Mouse (Mus musculus) heart, embryonic 11.5 days (tissue): Measurements from ENCODE around the gene Acap1. TPM values are rescaled to one million over a fixed set of nuclear protein-coding genes. Genes with fewer than 3 reads are reported as not detected.

ENCODE experiments used
- ATAC-seq: fragments of 200-750 bp; cut with Nextera tagmentation; replicated peaks from 2 replicates; pipeline ENCODE4 v1.8.0; 2017; ENCODE audit warnings: moderate library complexity; ENCODE audit not compliant: insufficient number of reproducible peaks, low FRiP score, low TSS enrichment
- H3K27ac ChIP-seq: fragments of 300-500 bp; sonication (generic); 2 replicates; pipeline ENCODE4 v1.5.1; 2014; ENCODE audit warnings: mild to moderate bottlenecking, low read depth, low read length
- H3K27me3 ChIP-seq: fragments of 300-500 bp; sonication (generic); 2 replicates; pipeline ENCODE4 v1.6.1; 2014; ENCODE audit warnings: mild to moderate bottlenecking, low read length, mixed read lengths; ENCODE audit not compliant: control insufficient read depth, insufficient read depth
- H3K36me3 ChIP-seq: fragments of 300-500 bp; sonication (generic); 2 replicates; pipeline ENCODE4 v1.6.1; 2014; ENCODE audit warnings: mild to moderate bottlenecking, low read length, moderate library complexity, mixed read lengths; ENCODE audit not compliant: control insufficient read depth, insufficient read depth
- H3K4me1 ChIP-seq: fragments of 300-500 bp; sonication (generic); 2 replicates; pipeline ENCODE4 v1.6.1; 2014; ENCODE audit warnings: low read length; ENCODE audit not compliant: control insufficient read depth, insufficient read depth
- H3K4me2 ChIP-seq: fragments of 300-500 bp; sonication (generic); 2 replicates; pipeline ENCODE4 v1.6.1; 2014; ENCODE audit warnings: mild to moderate bottlenecking, moderate library complexity
- H3K4me3 ChIP-seq: fragments of 300-500 bp; sonication (generic); 2 replicates; pipeline ENCODE4 v1.5.1; 2014; ENCODE audit warnings: low read depth, low read length
- H3K9ac ChIP-seq: fragments of 300-500 bp; sonication (generic); 2 replicates; pipeline ENCODE4 v1.6.1; 2014; ENCODE audit warnings: mild to moderate bottlenecking, low read depth, low read length, moderate library complexity
- H3K9me3 ChIP-seq: fragments of 300-500 bp; sonication (generic); replicated peaks from 2 replicates; pipeline ENCODE4 v1.6.1; 2016; ENCODE audit warnings: low read length; ENCODE audit not compliant: control insufficient read depth
- WGBS: fragments of 180-500 bp; shearing (Covaris S2); extraction: QIAGEN DNeasy Blood & Tissue Kit; methylation state at CpG from one replicate; pipeline ENCODE4 v1.1.7; 2014; ENCODE audit not compliant: insufficient replicate concordance; 5-methylcytosine and 5-hydroxymethylcytosine counted together
- polyA plus RNA-seq: library from polyadenylated mRNA; unstranded; fragments of >200 nt; fragmentation: Nextera tagmentation; extraction: Ambion mirVana; gene quantifications from 2 replicates; pipeline ENCODE4 v1.2.1, GENCODE M21; 2014

Gene Acap1
- polyA plus RNA-seq, 1 experiment from 2014 or later, result 7.2 TPM

DNA sequence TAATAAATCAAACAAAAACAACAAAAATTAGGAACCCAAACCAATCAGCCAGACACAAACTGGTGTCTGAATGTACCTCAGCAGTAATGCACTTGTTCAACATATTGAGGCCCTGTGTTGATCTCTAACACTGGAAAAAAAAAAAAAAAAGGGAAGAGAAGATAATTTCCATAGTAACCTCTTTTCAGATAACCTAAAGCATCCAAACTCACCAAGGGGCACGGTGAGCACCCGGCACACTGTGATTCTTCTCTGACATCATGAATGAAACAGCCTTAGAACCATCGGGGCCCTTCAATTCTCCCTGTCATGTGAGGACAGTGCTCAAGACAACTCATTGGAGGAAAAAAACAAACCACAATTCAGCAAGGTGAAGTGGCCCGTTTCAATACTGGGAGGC is 34.4 kb upstream of the Acap1 start:
- no peaks in the 10 kb centered on the region for H3K36me3 ChIP-seq
- ATAC-seq, result no peak
- H3K27me3 ChIP-seq, result peaks cover under 1% of the 10 kb centered on the region; the same call in 1 of the 2 replicates
- WGBS, result 30% methylated on average over 4 of the region's 4 CpGs
- no peak overlapping the region for H3K4me2 ChIP-seq
- H3K27ac ChIP-seq, result no peak overlapping the region
- no peak overlapping the region for H3K4me3 ChIP-seq
- H3K4me1 ChIP-seq, result no peaks in the 10 kb centered on the region
- no peak overlapping the region for H3K9ac ChIP-seq
- H3K9me3 ChIP-seq, result no peaks in the 10 kb centered on the region

DNA sequence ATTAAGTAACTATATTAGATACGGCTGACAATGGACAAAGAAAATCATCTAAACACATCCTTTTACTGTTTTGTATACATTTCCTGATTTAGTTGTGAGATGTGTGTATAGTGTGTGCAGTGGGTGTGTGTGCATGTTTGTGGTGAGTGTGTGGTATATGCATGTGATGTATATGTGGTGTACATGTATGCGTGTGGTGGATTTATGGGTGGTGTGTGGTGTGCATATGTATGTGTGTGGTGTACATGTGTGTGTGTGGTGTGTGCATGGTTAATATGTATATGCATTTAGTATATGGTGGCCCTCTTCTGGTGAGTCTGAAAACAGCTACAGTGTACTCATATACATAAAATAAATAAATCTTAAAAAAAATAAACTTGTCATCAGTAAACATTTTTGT is 32.2 kb upstream of the Acap1 start:
- no peaks in the 10 kb centered on the region for H3K9me3 ChIP-seq
- no peak for ATAC-seq
- H3K27ac ChIP-seq, result no peak overlapping the region
- H3K9ac ChIP-seq, result no peak overlapping the region
- no peaks in the 10 kb centered on the region for H3K36me3 ChIP-seq
- no peak overlapping the region for H3K4me2 ChIP-seq
- no peak overlapping the region for H3K4me3 ChIP-seq
- peaks cover under 1% of the 10 kb centered on the region; the same call in 1 of the 2 replicates for H3K4me1 ChIP-seq
- WGBS, result 89% methylated on average over 2 of the region's 2 CpGs
- H3K27me3 ChIP-seq, result no peaks in the 10 kb centered on the region

DNA sequence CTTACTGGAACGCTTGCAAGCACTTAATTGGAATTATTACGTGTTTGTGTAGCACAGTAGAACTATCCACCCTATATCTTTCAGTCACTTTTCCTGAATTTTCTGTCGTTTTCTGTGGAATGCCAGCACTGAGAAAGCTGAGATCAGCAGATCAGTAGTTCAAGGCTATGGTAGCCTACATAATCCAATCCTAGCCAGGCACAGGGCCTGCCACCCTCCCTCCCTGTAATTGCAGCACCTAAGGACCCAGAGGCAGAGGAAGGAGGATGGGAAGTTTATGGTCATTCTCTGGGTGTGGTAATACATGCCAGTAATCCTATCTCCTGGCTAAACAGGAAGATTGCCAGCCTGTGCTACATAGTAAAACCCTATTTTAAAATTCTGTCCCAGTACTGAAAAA is 27.5 kb upstream of the Acap1 start:
- no peaks in the 10 kb centered on the region for H3K9me3 ChIP-seq
- whole genome bisulfite sequencing, result 73% methylated on average over 3 of the region's 3 CpGs
- ATAC-seq, result no peak
- peaks cover 6% of the 10 kb centered on the region for H3K36me3 ChIP-seq
- H3K4me3 ChIP-seq, result no peak overlapping the region
- no peaks in the 10 kb centered on the region for H3K27me3 ChIP-seq
- H3K4me1 ChIP-seq, result peaks cover 13% of the 10 kb centered on the region
- H3K4me2 ChIP-seq, result peak overlapping the region; percentile 55
- H3K27ac ChIP-seq, result peak overlapping the region; percentile 98; the same call in 1 of the 2 replicates
- H3K9ac ChIP-seq, result 0 out of 2 replicates have a peak overlapping the region, but pooled peaks have one; percentile 82

DNA sequence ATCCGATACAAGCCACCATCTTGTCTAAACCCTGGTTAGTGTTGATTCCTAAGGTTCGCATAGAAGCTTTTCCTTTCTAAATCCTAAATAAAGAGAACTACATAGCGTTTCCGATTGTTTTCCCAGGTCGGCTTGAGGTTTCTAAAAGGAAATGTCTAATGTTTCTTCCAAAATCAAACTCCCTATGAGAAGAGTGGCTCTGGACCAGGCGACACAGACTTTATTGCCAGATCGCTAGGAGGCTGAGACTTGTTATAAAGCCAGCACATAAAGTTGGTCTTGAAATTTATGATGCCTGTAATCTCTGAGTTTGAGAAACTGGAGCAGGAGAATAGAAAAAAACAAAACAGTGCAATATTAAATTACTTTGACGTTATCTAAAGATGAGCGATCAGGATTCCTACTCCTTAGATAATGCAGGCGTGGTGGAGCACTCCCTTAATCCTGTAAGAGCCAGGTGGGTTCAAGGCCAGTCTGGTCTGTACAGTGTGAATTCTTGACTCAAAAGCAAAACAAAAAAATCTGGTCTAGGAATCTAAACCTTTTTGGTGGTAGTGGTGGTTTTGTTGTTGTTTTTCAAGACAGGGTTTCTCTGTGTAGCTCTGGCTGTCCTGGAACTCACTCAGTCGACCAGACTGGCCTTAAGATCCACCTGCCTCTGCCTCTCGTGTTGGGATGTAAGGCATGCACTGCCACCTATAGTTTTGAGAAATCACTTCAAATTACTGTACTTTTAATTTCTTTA is 26.8 kb upstream of the Acap1 start:
- peaks cover 12% of the 10 kb centered on the region for H3K36me3 ChIP-seq
- WGBS, result 4% methylated on average over 12 of the region's 12 CpGs
- no peak for ATAC-seq

DNA sequence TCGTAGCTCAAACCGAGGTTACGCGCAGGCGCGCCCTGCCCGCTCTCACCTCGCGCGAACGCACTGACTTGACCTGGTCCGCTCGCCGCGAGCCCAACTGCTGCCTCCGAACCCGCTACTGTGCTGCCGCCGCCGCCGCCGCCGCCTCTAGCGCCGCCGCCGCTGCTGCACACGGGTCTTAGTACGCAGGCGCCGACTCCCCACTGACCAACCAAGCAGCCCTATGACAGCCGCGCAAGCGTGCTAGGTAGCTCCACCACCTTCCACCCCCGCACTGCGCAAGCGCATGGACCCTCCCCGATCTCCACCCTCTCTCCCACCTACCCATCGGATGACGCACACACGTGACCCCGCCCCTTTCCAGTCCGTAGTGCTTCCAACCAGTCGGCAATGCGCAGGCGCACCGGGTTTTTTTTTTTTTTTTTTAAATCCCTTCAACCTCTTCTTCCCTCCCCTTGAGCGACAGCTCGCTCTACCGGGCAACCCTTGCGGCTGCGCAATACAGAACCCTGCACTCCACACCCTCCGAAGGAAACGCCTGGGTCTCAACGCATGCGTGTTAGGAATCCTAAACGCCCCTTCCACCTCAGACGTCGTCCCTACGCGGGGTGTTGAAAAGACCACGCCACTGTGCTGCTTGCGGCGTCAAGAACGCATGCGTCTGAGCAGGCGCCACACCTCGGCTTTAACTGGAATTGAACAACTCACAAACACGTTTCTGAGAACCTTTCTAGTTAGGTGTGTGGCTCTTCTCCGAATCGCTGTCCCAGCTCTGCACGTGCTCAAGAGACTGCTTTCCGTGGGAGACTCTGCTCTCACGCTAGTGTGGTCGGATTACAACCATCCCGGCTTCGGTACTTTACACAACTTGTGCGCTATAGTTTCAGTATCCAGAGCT is 26.0 kb upstream of the Acap1 start, which contains the start of gene Eif5a:
TSS of gene Eif5a (minus strand) at position 845 of the 898 bp plus-strand sequence.
- no peaks in the 10 kb centered on the region for H3K27me3 ChIP-seq
- H3K9ac ChIP-seq, result peak within 1 kb of the TSS; percentile 99
- H3K4me3 ChIP-seq, result peak within 1 kb of the TSS; percentile 95
- under 1% methylated on average over 78 of the region's 78 CpGs for WGBS
- H3K4me2 ChIP-seq, result peak within 1 kb of the TSS; percentile 72
- peak; percentile 95 for ATAC-seq
- H3K27ac ChIP-seq, result peak within 1 kb of the TSS; percentile 98
- H3K36me3 ChIP-seq, result peaks cover 14% of the 10 kb centered on the region
- peaks cover 14% of the 10 kb centered on the region for H3K4me1 ChIP-seq
- no peaks in the 10 kb centered on the region for H3K9me3 ChIP-seq

More for the DNA sequence above, 26.8 kb upstream of the Acap1 start:
- H3K4me1 ChIP-seq, result peaks cover 13% of the 10 kb centered on the region
- no peaks in the 10 kb centered on the region for H3K27me3 ChIP-seq
- H3K9me3 ChIP-seq, result no peaks in the 10 kb centered on the region
- peak overlapping the region; percentile 55 for H3K4me2 ChIP-seq
- peak overlapping the region; percentile 98 for H3K27ac ChIP-seq
- peak overlapping the region; percentile 95 for H3K4me3 ChIP-seq
- peak overlapping the region; percentile 82 for H3K9ac ChIP-seq

DNA sequence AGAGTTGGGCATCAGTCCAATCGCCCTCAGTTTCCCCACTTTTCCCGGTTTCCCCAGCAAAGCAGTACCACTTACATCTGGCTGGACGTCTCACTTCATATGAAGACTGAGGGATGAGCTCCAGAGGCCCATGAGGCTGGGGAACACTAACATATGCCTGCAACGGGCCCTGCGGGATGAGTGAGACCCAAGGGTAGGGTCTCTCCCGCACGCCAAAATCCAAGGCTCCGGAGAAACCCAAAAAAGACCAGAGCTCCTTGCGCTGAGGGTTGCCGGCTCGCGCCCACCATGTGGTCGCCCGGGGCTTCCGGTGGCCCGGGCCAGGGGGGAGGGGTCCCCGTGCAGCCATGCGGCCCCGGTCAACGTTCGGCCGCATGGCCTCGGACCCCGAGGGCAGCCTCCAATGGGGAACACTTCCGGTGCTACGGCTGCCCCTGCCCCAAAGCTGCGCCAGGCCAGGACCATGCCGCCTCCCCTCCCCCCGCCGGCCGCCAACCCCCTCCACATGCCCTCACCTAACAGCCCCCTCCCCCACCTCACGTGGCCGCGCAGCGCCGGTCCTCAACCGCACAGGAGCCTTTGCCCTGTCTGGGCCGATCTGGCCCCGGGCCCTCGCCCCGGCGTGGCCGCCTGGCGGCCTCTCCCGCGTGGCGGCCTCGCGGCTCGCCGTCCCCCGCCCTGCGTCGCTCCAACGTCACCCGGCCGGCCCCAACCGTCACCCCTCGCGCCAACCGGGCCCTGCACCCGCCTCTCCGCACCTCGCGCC is 25.1 kb upstream of the Acap1 start:
- Histone ChIP-seq H3K4me2 (peak overlapping the region; percentile 72), H3K9ac (peak overlapping the region; percentile 99), H3K27me3 (no peaks in the 10 kb centered on the region), H3K4me3 (peak overlapping the region; percentile 95), H3K27ac (peak overlapping the region; percentile 98), H3K9me3 (no peaks in the 10 kb centered on the region), H3K4me1 (peaks cover 23% of the 10 kb centered on the region), H3K36me3 (peaks cover 20% of the 10 kb centered on the region)
- WGBS, result under 1% methylated on average over 64 of the region's 65 CpGs
- ATAC-seq, result no peak

DNA sequence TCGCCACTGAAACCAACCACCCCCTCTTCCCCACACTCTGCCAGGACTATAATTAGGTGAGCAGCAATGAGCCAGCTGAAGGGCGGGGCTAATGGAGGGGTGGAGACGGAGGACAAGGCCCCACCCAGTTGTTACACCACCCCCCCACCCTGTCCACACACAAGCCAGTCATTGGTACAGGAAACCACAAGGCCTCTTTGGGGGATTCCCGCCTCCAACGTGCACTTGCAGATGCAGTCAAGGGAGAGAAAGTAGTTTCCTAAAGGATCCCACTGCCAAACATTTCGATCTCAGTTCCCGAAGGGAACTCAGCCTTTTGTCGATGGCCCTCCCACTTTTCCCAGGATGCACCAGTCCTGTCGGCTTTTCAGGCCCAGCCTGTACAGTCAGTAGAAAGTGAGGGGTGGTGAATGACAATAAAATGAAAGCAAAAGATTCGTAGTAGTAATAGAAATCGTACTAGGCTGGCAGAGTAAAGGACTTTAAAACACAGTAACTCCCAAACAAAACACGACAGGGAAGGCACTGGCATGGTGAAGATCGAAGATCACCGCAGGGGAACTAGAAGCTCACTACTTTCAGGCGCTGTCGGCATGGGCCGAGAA is 24.4 kb upstream of the Acap1 start:
- Histone ChIP-seq H3K4me2 (peak overlapping the region; percentile 72), H3K27ac (peak overlapping the region; percentile 98), H3K9me3 (no peaks in the 10 kb centered on the region), H3K9ac (peak overlapping the region; percentile 99), H3K27me3 (no peaks in the 10 kb centered on the region), H3K36me3 (peaks cover 21% of the 10 kb centered on the region), H3K4me3 (peak overlapping the region; percentile 95), H3K4me1 (peaks cover 30% of the 10 kb centered on the region)
- under 1% methylated on average over 17 of the region's 17 CpGs for WGBS
- 0 out of 2 replicates have a peak, but pooled peaks have one; percentile 23 for ATAC-seq
